12 mouse cellular contexts compared by ENCODE assay signal in genomic region chr11:35416402-35417093, GRCm38 (mm10).
DNase-seq lines count a peak whose midpoint lies in the region; ATAC-seq and TF ChIP-seq lines count a peak whose summit lies in the region.
"Had no signal": no experiment of that assay in that cellular context is flagged by ENCODE, and none has a peak within 500 bp of the region (broad histone marks: within the 10 kb centered on the region; RNA-seq: fewer than 3 reads in every experiment).

No protein-coding gene starts in this region.

- no peak for DNase-seq in forebrain, embryonic 14.5 days (ENCODE audit: low spot score)
- DNase-seq in forebrain, embryonic 11.5 days (ENCODE audit: low spot score) = no peak
- DNase-seq in lung, postnatal 25 days (ENCODE audit: low spot score) = peak; percentile 35
- no peak for DNase-seq in lung, postnatal 0 days (ENCODE audit: low spot score)
- no peak for DNase-seq in thymus, postnatal 0 days (ENCODE audit: low spot score)
- DNase-seq in kidney, postnatal 25 days = no peak
- DNase-seq: kidney, postnatal 14 days; liver, embryonic 13.5 days; retina, postnatal 1 day had no signal

- H3K4me3 ChIP-seq in forebrain, embryonic 14.5 days (ENCODE audit: low read depth, low read length) = no peak overlapping the region
- no peak overlapping the region for H3K4me3 ChIP-seq in forebrain, embryonic 11.5 days (ENCODE audit: low read depth, low read length)
- H3K4me3 ChIP-seq in lung, postnatal 0 days (ENCODE audit: low read depth, low read length) = no peak overlapping the region
- no peak overlapping the region for H3K4me3 ChIP-seq in embryonic facial prominence, embryonic 15.5 days (replicated peaks)
- no peak overlapping the region for H3K4me3 ChIP-seq in limb, embryonic 15.5 days
- H3K4me3 ChIP-seq: liver, embryonic 13.5 days; midbrain, embryonic 13.5 days had no signal

- 32% methylated on average over 14 of the region's 14 CpGs for WGBS in forebrain, embryonic 14.5 days
- 51% methylated on average over 14 of the region's 14 CpGs for WGBS in forebrain, embryonic 11.5 days
- 72% methylated on average over 14 of the region's 14 CpGs for WGBS in lung, postnatal 0 days
- 34% methylated on average over 14 of the region's 14 CpGs for WGBS in embryonic facial prominence, embryonic 15.5 days
- WGBS in limb, embryonic 15.5 days = 41% methylated on average over 14 of the region's 14 CpGs

- no peaks in the 10 kb centered on the region for H3K27me3 ChIP-seq in forebrain, embryonic 14.5 days (replicated peaks; ENCODE audit: control insufficient read depth, insufficient read depth, low read length)
- H3K27me3 ChIP-seq in forebrain, embryonic 11.5 days (ENCODE audit: control insufficient read depth, insufficient read depth, low read length) = no peaks in the 10 kb centered on the region
- no peaks in the 10 kb centered on the region for H3K27me3 ChIP-seq in lung, postnatal 0 days (replicated peaks; ENCODE audit: insufficient read depth, low read length)
- no peaks in the 10 kb centered on the region for H3K27me3 ChIP-seq in embryonic facial prominence, embryonic 15.5 days
- no peaks in the 10 kb centered on the region for H3K27me3 ChIP-seq in limb, embryonic 15.5 days
- H3K27me3 ChIP-seq: liver, embryonic 13.5 days had no signal

- no peaks in the 10 kb centered on the region for H3K9me3 ChIP-seq in forebrain, embryonic 14.5 days (replicated peaks; ENCODE audit: control insufficient read depth, low read length)
- no peaks in the 10 kb centered on the region for H3K9me3 ChIP-seq in forebrain, embryonic 11.5 days (ENCODE audit: control insufficient read depth, low read length)
- no peaks in the 10 kb centered on the region for H3K9me3 ChIP-seq in lung, postnatal 0 days (ENCODE audit: low read length)
- H3K9me3 ChIP-seq in embryonic facial prominence, embryonic 15.5 days (replicated peaks) = no peaks in the 10 kb centered on the region
- no peaks in the 10 kb centered on the region for H3K9me3 ChIP-seq in limb, embryonic 15.5 days
- H3K9me3 ChIP-seq: liver, embryonic 13.5 days; midbrain, embryonic 13.5 days had no signal

- H3K9ac ChIP-seq in forebrain, embryonic 14.5 days (ENCODE audit: low read length) = no peak overlapping the region
- no peak overlapping the region for H3K9ac ChIP-seq in forebrain, embryonic 11.5 days (ENCODE audit: low read length)
- H3K9ac ChIP-seq in lung, postnatal 0 days (replicated peaks; ENCODE audit: low read depth) = no peak overlapping the region
- H3K9ac ChIP-seq in embryonic facial prominence, embryonic 15.5 days = no peak overlapping the region
- no peak overlapping the region for H3K9ac ChIP-seq in limb, embryonic 15.5 days
- H3K9ac ChIP-seq: liver, embryonic 13.5 days; midbrain, embryonic 13.5 days had no signal

- no peak overlapping the region for H3K4me2 ChIP-seq in forebrain, embryonic 14.5 days (ENCODE audit: low read length)
- no peak overlapping the region for H3K4me2 ChIP-seq in forebrain, embryonic 11.5 days (ENCODE audit: low read depth, low read length, severe bottlenecking)
- no peak overlapping the region for H3K4me2 ChIP-seq in lung, postnatal 0 days (replicated peaks; ENCODE audit: low read depth, low read length)
- no peak overlapping the region for H3K4me2 ChIP-seq in embryonic facial prominence, embryonic 15.5 days (replicated peaks)
- no peak overlapping the region for H3K4me2 ChIP-seq in limb, embryonic 15.5 days
- H3K4me2 ChIP-seq: liver, embryonic 13.5 days; midbrain, embryonic 13.5 days had no signal

- TF ChIP-seq CTCF in lung, postnatal 0 days (IDR thresholded peaks at IDR 0.05) = no peak

- no peaks in the 10 kb centered on the region for H3K36me3 ChIP-seq in forebrain, embryonic 14.5 days (ENCODE audit: control insufficient read depth, insufficient read depth, low read length)
- H3K36me3 ChIP-seq in forebrain, embryonic 11.5 days (ENCODE audit: control insufficient read depth, insufficient read depth, low read length) = no peaks in the 10 kb centered on the region
- no peaks in the 10 kb centered on the region for H3K36me3 ChIP-seq in lung, postnatal 0 days (ENCODE audit: insufficient read depth, low read length)
- H3K36me3 ChIP-seq in embryonic facial prominence, embryonic 15.5 days = no peaks in the 10 kb centered on the region
- 0 out of 2 replicates have a peak, but pooled peaks cover 3% of the 10 kb centered on the region for H3K36me3 ChIP-seq in limb, embryonic 15.5 days
- H3K36me3 ChIP-seq: liver, embryonic 13.5 days; midbrain, embryonic 13.5 days had no signal

- peaks cover 3% of the 10 kb centered on the region; the same call in 1 of the 2 replicates for H3K4me1 ChIP-seq in forebrain, embryonic 14.5 days (ENCODE audit: control insufficient read depth, insufficient read depth, low read length)
- peaks cover 6% of the 10 kb centered on the region; the same call in 1 of the 2 replicates for H3K4me1 ChIP-seq in forebrain, embryonic 11.5 days (replicated peaks; ENCODE audit: control insufficient read depth, insufficient read depth, low read length)
- H3K4me1 ChIP-seq in lung, postnatal 0 days (ENCODE audit: insufficient read depth, low read depth, low read length) = no peaks in the 10 kb centered on the region
- H3K4me1 ChIP-seq in embryonic facial prominence, embryonic 15.5 days = peaks cover 48% of the 10 kb centered on the region
- H3K4me1 ChIP-seq in limb, embryonic 15.5 days = peaks cover 39% of the 10 kb centered on the region

- no peak overlapping the region for H3K27ac ChIP-seq in forebrain, embryonic 14.5 days (ENCODE audit: low read depth, low read length)
- no peak overlapping the region for H3K27ac ChIP-seq in forebrain, embryonic 11.5 days (ENCODE audit: low read depth, low read length)
- H3K27ac ChIP-seq in lung, postnatal 0 days (ENCODE audit: low read length) = no peak overlapping the region
- H3K27ac ChIP-seq in embryonic facial prominence, embryonic 15.5 days (replicated peaks) = peak overlapping the region; percentile 78
- peak overlapping the region; percentile 61 for H3K27ac ChIP-seq in limb, embryonic 15.5 days
- H3K27ac ChIP-seq: liver, embryonic 13.5 days; midbrain, embryonic 13.5 days had no signal

- no peak for TF ChIP-seq EP300 in lung, postnatal 0 days (IDR thresholded peaks at IDR 0.05)

- peak; percentile 29; the same call in 1 of the 2 replicates for ATAC-seq in forebrain, embryonic 14.5 days
- no peak for ATAC-seq in forebrain, embryonic 11.5 days (replicated peaks; ENCODE audit: low FRiP score)
- no peak for ATAC-seq in lung, postnatal 0 days
- no peak for ATAC-seq in embryonic facial prominence, embryonic 15.5 days (ENCODE audit: insufficient number of reproducible peaks, low FRiP score, low TSS enrichment, low read depth)
- ATAC-seq in limb, embryonic 15.5 days (ENCODE audit: insufficient number of reproducible peaks, low FRiP score, low TSS enrichment, low read depth) = no peak
- ATAC-seq: midbrain, embryonic 13.5 days had no signal

Comparison
In these comparisons a context has a peak if more than half of its experiments do, and no peak if none do; other contexts are left out.
1. H3K27ac ChIP-seq: peak in embryonic facial prominence, embryonic 15.5 days (single experiment) and limb, embryonic 15.5 days (single experiment); none in forebrain, embryonic 14.5 days (single experiment), forebrain, embryonic 11.5 days (single experiment) and lung, postnatal 0 days (single experiment).